ENCODE assay signal across 24 mouse cellular contexts in the genomic region with DNA sequence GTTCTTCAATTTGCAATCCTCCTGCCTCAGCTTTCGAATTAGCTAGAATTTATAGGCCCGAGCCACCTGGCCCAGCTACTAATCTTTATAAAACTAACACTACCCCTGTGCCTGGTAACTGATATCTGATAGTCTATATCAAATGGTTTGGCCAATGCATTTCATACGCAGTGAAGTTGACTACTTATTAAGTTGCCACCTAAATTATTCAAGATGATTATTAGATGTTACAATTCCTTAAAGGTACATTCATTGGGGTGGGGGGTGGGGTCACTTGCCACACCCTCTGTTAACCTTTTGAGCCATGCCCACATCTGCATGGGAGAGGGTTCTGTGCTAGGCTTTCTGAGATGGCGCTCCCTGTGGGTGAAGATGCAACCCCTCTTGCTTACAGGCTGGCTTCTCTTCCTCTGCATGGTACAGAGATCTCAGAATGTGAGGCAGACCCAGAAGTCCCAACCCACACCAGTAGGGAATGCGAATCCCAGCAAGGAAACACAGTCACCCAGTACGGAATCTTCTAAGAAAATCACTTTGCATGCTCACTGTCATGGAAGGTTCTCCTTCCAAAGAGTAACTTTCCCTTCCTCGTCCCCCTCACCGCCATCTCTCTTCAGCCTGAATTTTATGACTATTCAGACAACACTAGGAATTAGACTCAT. TPM values are rescaled to one million over a fixed set of nuclear protein-coding genes. Genes with fewer than 3 reads are reported as not detected.
A peak's percentile ranks its signal among the peaks of the same experiment; 100 is the strongest.
DNase-seq lines count a peak whose midpoint lies in the region; ATAC-seq and TF ChIP-seq lines count a peak whose summit lies in the region.
"Had no signal": no experiment of that assay in that cellular context is flagged by ENCODE, and none has a peak within 500 bp of the region (broad histone marks: within the 10 kb centered on the region; RNA-seq: fewer than 3 reads in every experiment).

No protein-coding gene starts in this region.

- H3K4me1 ChIP-seq in heart, embryonic 10.5 days: peaks cover 48% of the 10 kb centered on the region
- peaks cover 58% of the 10 kb centered on the region for H3K4me1 ChIP-seq in heart, embryonic 15.5 days (replicated peaks)
- no peaks in the 10 kb centered on the region for H3K4me1 ChIP-seq in midbrain, embryonic 11.5 days (ENCODE audit: control insufficient read depth, insufficient read depth, low read length)
- no peaks in the 10 kb centered on the region for H3K4me1 ChIP-seq in midbrain, postnatal 0 days (ENCODE audit: insufficient read depth, low read length)
- H3K4me1 ChIP-seq in liver, postnatal 0 days (ENCODE audit: insufficient read depth): peaks cover 12% of the 10 kb centered on the region
- H3K4me1 ChIP-seq: liver, embryonic 15.5 days had no signal

- TF ChIP-seq CTCF in midbrain, postnatal 0 days (IDR thresholded peaks at IDR 0.05): no peak
- TF ChIP-seq CTCF in liver, postnatal 0 days (IDR thresholded peaks at IDR 0.05; ENCODE audit: low read depth): no peak

- no peak for DNase-seq in heart, embryonic 10.5 days (ENCODE audit: low spot score)
- DNase-seq in heart, adult 8-10 months (ENCODE audit: low spot score): no peak
- no peak for DNase-seq in heart, adult 9 months (ENCODE audit: low spot score in 2 of 2)
- DNase-seq in midbrain, embryonic 11.5 days (ENCODE audit: low spot score, missing footprints): peak; percentile 53
- DNase-seq in midbrain, postnatal 0 days (ENCODE audit: low spot score): no peak
- DNase-seq in liver, postnatal 0 days: no peak
- DNase-seq: cerebellum, adult 8-10 months; cerebellum, postnatal 25 days; embryo, embryonic 11 days; lung, postnatal 36 days; right cerebral cortex, postnatal 4 days; thymus, adult 18-20 months; thymus, postnatal 25 days had no signal

- H3K9ac ChIP-seq in heart, embryonic 15.5 days: no peak overlapping the region
- no peak overlapping the region for H3K9ac ChIP-seq in midbrain, embryonic 11.5 days (ENCODE audit: low read length)
- H3K9ac ChIP-seq in midbrain, postnatal 0 days (replicated peaks; ENCODE audit: low read length, poor library complexity, severe bottlenecking): no peak overlapping the region
- H3K9ac ChIP-seq in liver, postnatal 0 days (replicated peaks): no peak overlapping the region
- H3K9ac ChIP-seq: embryonic facial prominence, embryonic 12.5 days; forebrain, embryonic 15.5 days; hindbrain, embryonic 14.5 days; liver, embryonic 15.5 days; midbrain, embryonic 12.5 days; neural tube, embryonic 13.5 days had no signal

- H3K4me2 ChIP-seq in heart, embryonic 15.5 days: no peak overlapping the region
- no peak overlapping the region for H3K4me2 ChIP-seq in midbrain, embryonic 11.5 days
- no peak overlapping the region for H3K4me2 ChIP-seq in midbrain, postnatal 0 days (ENCODE audit: low read depth, low read length, poor library complexity, severe bottlenecking)
- no peak overlapping the region for H3K4me2 ChIP-seq in liver, postnatal 0 days (ENCODE audit: low read depth, low read length)
- H3K4me2 ChIP-seq: embryonic facial prominence, embryonic 12.5 days; forebrain, embryonic 15.5 days; hindbrain, embryonic 14.5 days; liver, embryonic 15.5 days; midbrain, embryonic 12.5 days; neural tube, embryonic 13.5 days had no signal

- H3K36me3 ChIP-seq in heart, embryonic 10.5 days: no peaks in the 10 kb centered on the region
- H3K36me3 ChIP-seq in heart, embryonic 15.5 days: no peaks in the 10 kb centered on the region
- H3K36me3 ChIP-seq in midbrain, embryonic 11.5 days (ENCODE audit: control insufficient read depth, insufficient read depth, low read length): no peaks in the 10 kb centered on the region
- H3K36me3 ChIP-seq in midbrain, postnatal 0 days (ENCODE audit: insufficient read depth, low read length): no peaks in the 10 kb centered on the region
- H3K36me3 ChIP-seq in liver, postnatal 0 days (replicated peaks; ENCODE audit: insufficient read depth, low read length): no peaks in the 10 kb centered on the region
- H3K36me3 ChIP-seq: embryonic facial prominence, embryonic 12.5 days; forebrain, embryonic 10.5 days; forebrain, embryonic 15.5 days; liver, embryonic 15.5 days; midbrain, embryonic 12.5 days; neural tube, embryonic 13.5 days had no signal

- 88% methylated on average over 8 of the region's 8 CpGs for WGBS in heart, embryonic 10.5 days
- 82% methylated on average over 8 of the region's 8 CpGs for WGBS in heart, embryonic 15.5 days
- WGBS in midbrain, embryonic 11.5 days: 94% methylated on average over 8 of the region's 8 CpGs
- WGBS in midbrain, postnatal 0 days: 95% methylated on average over 8 of the region's 8 CpGs
- WGBS in liver, postnatal 0 days (ENCODE audit: insufficient replicate concordance): 80% methylated on average over 8 of the region's 8 CpGs

- no peak overlapping the region for H3K4me3 ChIP-seq in heart, embryonic 10.5 days
- H3K4me3 ChIP-seq in heart, embryonic 15.5 days: no peak overlapping the region
- H3K4me3 ChIP-seq in midbrain, embryonic 11.5 days (ENCODE audit: low read depth, low read length): no peak overlapping the region
- no peak overlapping the region for H3K4me3 ChIP-seq in midbrain, postnatal 0 days (ENCODE audit: low read depth, low read length)
- H3K4me3 ChIP-seq in liver, postnatal 0 days (ENCODE audit: low read depth, low read length): no peak overlapping the region
- H3K4me3 ChIP-seq: embryonic facial prominence, embryonic 12.5 days; forebrain, embryonic 10.5 days; forebrain, embryonic 15.5 days; liver, embryonic 15.5 days; midbrain, embryonic 12.5 days; neural tube, embryonic 13.5 days had no signal

- H3K27ac ChIP-seq in heart, embryonic 10.5 days: peak overlapping the region; percentile 86
- H3K27ac ChIP-seq in heart, embryonic 15.5 days: peak overlapping the region; percentile 86
- no peak overlapping the region for H3K27ac ChIP-seq in midbrain, embryonic 11.5 days (ENCODE audit: low read depth, low read length)
- H3K27ac ChIP-seq in midbrain, postnatal 0 days (ENCODE audit: low read depth, low read length): no peak overlapping the region
- no peak overlapping the region for H3K27ac ChIP-seq in liver, postnatal 0 days (ENCODE audit: low read depth)
- H3K27ac ChIP-seq: embryonic facial prominence, embryonic 12.5 days; forebrain, embryonic 15.5 days; hindbrain, embryonic 14.5 days; liver, embryonic 15.5 days; midbrain, embryonic 12.5 days; neural tube, embryonic 13.5 days; stomach, postnatal 0 days had no signal

- H3K27me3 ChIP-seq in heart, embryonic 10.5 days (ENCODE audit: insufficient read depth, poor library complexity, severe bottlenecking): no peaks in the 10 kb centered on the region
- no peaks in the 10 kb centered on the region for H3K27me3 ChIP-seq in heart, embryonic 15.5 days
- no peaks in the 10 kb centered on the region for H3K27me3 ChIP-seq in midbrain, embryonic 11.5 days (ENCODE audit: control insufficient read depth, insufficient read depth, low read length)
- no peaks in the 10 kb centered on the region for H3K27me3 ChIP-seq in midbrain, postnatal 0 days (ENCODE audit: insufficient read depth, low read length)
- H3K27me3 ChIP-seq in liver, postnatal 0 days (ENCODE audit: insufficient read depth, low read length): no peaks in the 10 kb centered on the region
- H3K27me3 ChIP-seq: embryonic facial prominence, embryonic 12.5 days; forebrain, embryonic 15.5 days; liver, embryonic 15.5 days; midbrain, embryonic 12.5 days; neural tube, embryonic 13.5 days; Patski had no signal

- TF ChIP-seq EP300 in liver, postnatal 0 days (IDR thresholded peaks at IDR 0.05; ENCODE audit: low read depth): no peak

- no peak for ATAC-seq in heart, embryonic 15.5 days (replicated peaks; ENCODE audit: insufficient number of reproducible peaks, insufficient read depth, low FRiP score, low read depth)
- no peak for ATAC-seq in midbrain, embryonic 11.5 days (ENCODE audit: low FRiP score)
- no peak for ATAC-seq in midbrain, postnatal 0 days (ENCODE audit: low FRiP score)
- ATAC-seq in liver, postnatal 0 days: no peak
- ATAC-seq: forebrain, embryonic 15.5 days; inflammation-experienced regulatory T-cells, adult 6 months; Patski had no signal

- H3K9me3 ChIP-seq in heart, embryonic 10.5 days: no peaks in the 10 kb centered on the region
- H3K9me3 ChIP-seq in heart, embryonic 15.5 days (replicated peaks): no peaks in the 10 kb centered on the region
- 0 out of 2 replicates have a peak, but pooled peaks cover 2% of the 10 kb centered on the region for H3K9me3 ChIP-seq in midbrain, embryonic 11.5 days (ENCODE audit: control insufficient read depth, low read length)
- H3K9me3 ChIP-seq in midbrain, postnatal 0 days (ENCODE audit: low read length): no peaks in the 10 kb centered on the region
- peaks cover 3% of the 10 kb centered on the region; the same call in 1 of the 2 replicates for H3K9me3 ChIP-seq in liver, postnatal 0 days (ENCODE audit: low read length)
- H3K9me3 ChIP-seq: forebrain, embryonic 15.5 days; liver, embryonic 15.5 days; midbrain, embryonic 12.5 days had no signal

RNA-seq across cellular contexts. Expression of a gene that starts 18.8 kb away (rescaled TPM):
- 8.7 and 9.3 TPM in 2 replicates for polyA plus RNA-seq in heart, embryonic 10.5 days (2016; fragmentation: Nextera tagmentation; extraction: Ambion mirVana)
- 1 to 10 TPM; 5.5 to 9.2 (median 6.6) TPM for total RNA-seq in heart, adult 8-10 months (2022)
- polyA plus RNA-seq in heart, embryonic 15.5 days (2015; fragmentation: Nextera tagmentation; extraction: Ambion mirVana): 18.4 TPM in 2 replicates
- polyA plus RNA-seq in midbrain, embryonic 11.5 days (2014; fragmentation: Nextera tagmentation; extraction: Ambion mirVana): 3.2 and 3.4 TPM in 2 replicates
- 2.3 and 4.0 TPM in 2 replicates for total RNA-seq in midbrain, postnatal 0 days (2014; rRNA removed)
- polyA plus RNA-seq in midbrain, postnatal 0 days (2015; fragmentation: Nextera tagmentation; extraction: Ambion mirVana): 1.3 and 1.9 TPM in 2 replicates
- polyA plus RNA-seq in liver, postnatal 0 days (2015; fragmentation: Nextera tagmentation; extraction: Ambion mirVana): 9.6 and 10.3 TPM in 2 replicates

Comparison
In these comparisons a context has a peak if more than half of its experiments do, and no peak if none do; other contexts are left out.
1. H3K27ac ChIP-seq: peak in heart, embryonic 10.5 days (single experiment) and heart, embryonic 15.5 days (single experiment); none in midbrain, embryonic 11.5 days (single experiment), midbrain, postnatal 0 days (single experiment) and liver, postnatal 0 days (single experiment).